Comparison of ENCODE assay signal across 27 mouse cellular contexts in genomic region chr5:102693871-102694270, GRCm38 (mm10).
DNase-seq lines count a peak whose midpoint lies in the region; ATAC-seq and TF ChIP-seq lines count a peak whose summit lies in the region.
"Had no signal": no experiment of that assay in that cellular context is flagged by ENCODE, and none has a peak within 500 bp of the region (broad histone marks: within the 10 kb centered on the region; RNA-seq: fewer than 3 reads in every experiment).

No protein-coding gene starts in this region.

- ATAC-seq in lung, embryonic 14.5 days (ENCODE audit: insufficient read depth): peak; percentile 52; the same call in 1 of the 2 replicates
- ATAC-seq in common myeloid progenitor, adult 5-6 weeks (replicated peaks; ENCODE audit: low read depth, poor library complexity, severe bottlenecking): peak; percentile 73
- peak; percentile 84 for ATAC-seq in megakaryocyte progenitor cell, adult 5-6 weeks (replicated peaks; ENCODE audit: poor library complexity)
- no peak for ATAC-seq in erythroid progenitor cell, adult 5-6 weeks (replicated peaks; ENCODE audit: low FRiP score, poor library complexity, severe bottlenecking)
- ATAC-seq in liver, embryonic 11.5 days (replicated peaks; ENCODE audit: low FRiP score): no peak
- ATAC-seq: forebrain, embryonic 15.5 days; hindbrain, embryonic 16.5 days; intestine, embryonic 15.5 days; Patski had no signal

- H3K27me3 ChIP-seq in lung, embryonic 14.5 days (ENCODE audit: insufficient read depth, low read length): no peaks in the 10 kb centered on the region
- H3K27me3 ChIP-seq in liver, embryonic 11.5 days (replicated peaks; ENCODE audit: control insufficient read depth, insufficient read depth, low read length): no peaks in the 10 kb centered on the region
- H3K27me3 ChIP-seq: embryonic facial prominence, embryonic 12.5 days; embryonic facial prominence, embryonic 15.5 days; forebrain, embryonic 12.5 days; forebrain, embryonic 15.5 days; heart, embryonic 15.5 days; hindbrain, embryonic 13.5 days; intestine, embryonic 15.5 days; Patski had no signal

- H3K4me1 ChIP-seq in lung, embryonic 14.5 days (ENCODE audit: insufficient read depth): 0 out of 2 replicates have a peak, but pooled peaks cover 11% of the 10 kb centered on the region
- H3K4me1 ChIP-seq in liver, embryonic 11.5 days (replicated peaks; ENCODE audit: control insufficient read depth, insufficient read depth, low read length): no peaks in the 10 kb centered on the region
- H3K4me1 ChIP-seq: embryonic facial prominence, embryonic 12.5 days; forebrain, embryonic 12.5 days; forebrain, embryonic 15.5 days; heart, embryonic 15.5 days; hindbrain, embryonic 10.5 days; hindbrain, embryonic 13.5 days; intestine, embryonic 15.5 days had no signal

- 84% methylated on average over 3 of the region's 3 CpGs for WGBS in lung, embryonic 14.5 days
- 65% methylated on average over 3 of the region's 3 CpGs for WGBS in liver, embryonic 11.5 days

- no peaks in the 10 kb centered on the region for H3K9me3 ChIP-seq in lung, embryonic 14.5 days (ENCODE audit: low read depth, low read length)
- H3K9me3 ChIP-seq in liver, embryonic 11.5 days (ENCODE audit: control insufficient read depth, low read length): no peaks in the 10 kb centered on the region
- H3K9me3 ChIP-seq: embryonic facial prominence, embryonic 12.5 days; embryonic facial prominence, embryonic 15.5 days; forebrain, embryonic 12.5 days; forebrain, embryonic 15.5 days; heart, embryonic 15.5 days; hindbrain, embryonic 10.5 days; hindbrain, embryonic 13.5 days; intestine, embryonic 15.5 days had no signal

- DNase-seq in lung, embryonic 14.5 days: no peak
- no peak for DNase-seq in lung, postnatal 36 days
- no peak for DNase-seq in left cerebral cortex, postnatal 10 days (ENCODE audit: extremely low spot score in 1 of 2, low spot score in 2 of 2)
- DNase-seq in liver, embryonic 11.5 days (ENCODE audit: low spot score): no peak
- DNase-seq: adrenal gland, postnatal 10 days; cerebellum, adult 11-12 months; cerebellum, adult 8-10 months; cerebellum, postnatal 14 days; gastrocnemius, postnatal 36 days; heart, postnatal 10 days; heart, postnatal 36 days; kidney, adult 11 months had no signal

- no peak for TF ChIP-seq CTCF in lung, embryonic 14.5 days (IDR thresholded peaks at IDR 0.05; ENCODE audit: low read depth)

- intact Hi-C loops in left cerebral cortex, postnatal 10 days (cut with DNase I): loop anchor here (5.0 to 10.0 kb wide), 3 partner anchors 269 to 547 kb away; no protein-coding TSS in a partner anchor

- no peaks in the 10 kb centered on the region for H3K36me3 ChIP-seq in lung, embryonic 14.5 days (ENCODE audit: insufficient read depth)
- H3K36me3 ChIP-seq in liver, embryonic 11.5 days (ENCODE audit: control insufficient read depth, insufficient read depth, low read length): no peaks in the 10 kb centered on the region
- H3K36me3 ChIP-seq: embryonic facial prominence, embryonic 12.5 days; embryonic facial prominence, embryonic 15.5 days; forebrain, embryonic 12.5 days; forebrain, embryonic 15.5 days; G1E; heart, embryonic 15.5 days; hindbrain, embryonic 10.5 days; hindbrain, embryonic 13.5 days; intestine, embryonic 15.5 days had no signal

- H3K27ac ChIP-seq in lung, embryonic 14.5 days (ENCODE audit: low read depth): no peak overlapping the region
- no peak overlapping the region for H3K27ac ChIP-seq in liver, embryonic 11.5 days (ENCODE audit: low read depth, low read length)
- H3K27ac ChIP-seq: embryonic facial prominence, embryonic 12.5 days; embryonic facial prominence, embryonic 15.5 days; forebrain, embryonic 12.5 days; forebrain, embryonic 15.5 days; heart, embryonic 15.5 days; hindbrain, embryonic 10.5 days; hindbrain, embryonic 13.5 days; intestine, embryonic 15.5 days had no signal

- H3K4me3 ChIP-seq in lung, embryonic 14.5 days (ENCODE audit: low read depth, low read length): no peak overlapping the region
- no peak overlapping the region for H3K4me3 ChIP-seq in liver, embryonic 11.5 days (ENCODE audit: low read depth, low read length)
- H3K4me3 ChIP-seq: embryonic facial prominence, embryonic 12.5 days; embryonic facial prominence, embryonic 15.5 days; forebrain, embryonic 12.5 days; forebrain, embryonic 15.5 days; heart, embryonic 15.5 days; hindbrain, embryonic 10.5 days; hindbrain, embryonic 13.5 days; intestine, embryonic 15.5 days had no signal

- H3K9ac ChIP-seq in lung, embryonic 14.5 days: no peak overlapping the region
- H3K9ac ChIP-seq in liver, embryonic 11.5 days (ENCODE audit: low read depth, low read length): no peak overlapping the region
- H3K9ac ChIP-seq: embryonic facial prominence, embryonic 12.5 days; embryonic facial prominence, embryonic 15.5 days; forebrain, embryonic 12.5 days; forebrain, embryonic 15.5 days; heart, embryonic 15.5 days; hindbrain, embryonic 13.5 days; intestine, embryonic 15.5 days had no signal

- no peak overlapping the region for H3K4me2 ChIP-seq in lung, embryonic 14.5 days
- no peak overlapping the region for H3K4me2 ChIP-seq in liver, embryonic 11.5 days
- H3K4me2 ChIP-seq: embryonic facial prominence, embryonic 12.5 days; embryonic facial prominence, embryonic 15.5 days; forebrain, embryonic 12.5 days; forebrain, embryonic 15.5 days; heart, embryonic 11.5 days; heart, embryonic 15.5 days; hindbrain, embryonic 13.5 days; intestine, embryonic 15.5 days had no signal

Comparison
In these comparisons a context has a peak if more than half of its experiments do, and no peak if none do; other contexts are left out.
1. ATAC-seq: peak in lung, embryonic 14.5 days (single experiment), common myeloid progenitor, adult 5-6 weeks (single experiment) and megakaryocyte progenitor cell, adult 5-6 weeks (single experiment); none in erythroid progenitor cell, adult 5-6 weeks (single experiment) and liver, embryonic 11.5 days (single experiment).